Mouse (Mus musculus) cerebral cortex, adult 2 months (tissue): ENCODE data around the gene Pex7.

ENCODE experiments used
- WGBS: fragments of 180-500 bp; shearing (Covaris S2); methylation state at CpG from one replicate; pipeline ENCODE4 v1.1.7; 2018; 5-methylcytosine and 5-hydroxymethylcytosine counted together

Gene Pex7

GRCm38 (mm10) chr10:19933511-19934383 is 26.3 kb upstream of the Pex7 start:
- under 1% methylated on average over 93 of the region's 97 CpGs for WGBS

GRCm38 (mm10) chr10:19932986-19933385 is 25.5 kb upstream of the Pex7 start:
- WGBS = 50% methylated on average over 3 of the region's 3 CpGs

- 78% methylated on average over 1 of the region's 1 CpGs for WGBS
Measured at GRCm38 (mm10) chr10:19928205-19928604, 20.7 kb upstream of the Pex7 start.

GRCm38 (mm10) chr10:19926391-19926897 is 19.0 kb upstream of the Pex7 start:
- 92% methylated on average over 4 of the region's 4 CpGs for WGBS

- 85% methylated on average over 2 of the region's 2 CpGs for WGBS
Measured at GRCm38 (mm10) chr10:19924256-19924655, 16.8 kb upstream of the Pex7 start.

- WGBS = 47% methylated on average over 4 of the region's 4 CpGs
Measured at GRCm38 (mm10) chr10:19922410-19922809, 14.9 kb upstream of the Pex7 start.

GRCm38 (mm10) chr10:19915301-19915700 is 7.8 kb upstream of the Pex7 start:
- WGBS = 43% methylated on average over 1 of the region's 1 CpGs

GRCm38 (mm10) chr10:19913806-19914205 is 6.3 kb upstream of the Pex7 start:
- 86% methylated on average over 4 of the region's 4 CpGs for whole genome bisulfite sequencing

GRCm38 (mm10) chr10:19911583-19911982 is 4.1 kb upstream of the Pex7 start:
- WGBS = 44% methylated on average over 1 of the region's 1 CpGs

- 93% methylated on average over 2 of the region's 2 CpGs for WGBS
Measured at GRCm38 (mm10) chr10:19910516-19910915, 3.0 kb upstream of the Pex7 start.

GRCm38 (mm10) chr10:19908076-19908475 is 587 bp upstream of the Pex7 start:
- 77% methylated on average over 2 of the region's 2 CpGs for WGBS

- WGBS = 57% methylated on average over 13 of the region's 13 CpGs
Measured at GRCm38 (mm10) chr10:19904077-19904820, 3.2 kb downstream of the Pex7 start.

- WGBS = 79% methylated on average over 7 of the region's 7 CpGs
Measured at GRCm38 (mm10) chr10:19901992-19902391, 5.5 kb downstream of the Pex7 start.

GRCm38 (mm10) chr10:19900191-19900590 is 7.3 kb downstream of the Pex7 start:
- 82% methylated on average over 2 of the region's 2 CpGs for WGBS

- WGBS = 20% methylated on average over 4 of the region's 4 CpGs
Measured at GRCm38 (mm10) chr10:19893976-19894375, 13.5 kb downstream of the Pex7 start.

GRCm38 (mm10) chr10:19893146-19893545 is 14.3 kb downstream of the Pex7 start:
- 79% methylated on average over 6 of the region's 6 CpGs for WGBS

GRCm38 (mm10) chr10:19891686-19892085 is 15.8 kb downstream of the Pex7 start:
- 77% methylated on average over 3 of the region's 3 CpGs for WGBS

GRCm38 (mm10) chr10:19889908-19890307 is 17.6 kb downstream of the Pex7 start:
- WGBS = 43% methylated on average over 3 of the region's 3 CpGs

- WGBS = 72% methylated on average over 3 of the region's 3 CpGs
Measured at GRCm38 (mm10) chr10:19886249-19886648, 21.2 kb downstream of the Pex7 start.

- WGBS = 74% methylated on average over 4 of the region's 4 CpGs
Measured at GRCm38 (mm10) chr10:19884409-19884808, 23.1 kb downstream of the Pex7 start.

- 75% methylated on average over 3 of the region's 3 CpGs for WGBS
Measured at GRCm38 (mm10) chr10:19880437-19880836, 27.1 kb downstream of the Pex7 start.

GRCm38 (mm10) chr10:19879161-19879560 is 28.3 kb downstream of the Pex7 start:
- 86% methylated on average over 6 of the region's 6 CpGs for WGBS

GRCm38 (mm10) chr10:19877679-19878078 is 29.8 kb downstream of the Pex7 start:
- 93% methylated on average over 9 of the region's 9 CpGs for WGBS
